Mouse (Mus musculus) neural tube, embryonic 12.5 days (tissue): Measurements from ENCODE around the gene Pdia2. TPM values are rescaled to one million over a fixed set of nuclear protein-coding genes. Genes with fewer than 3 reads are reported as not detected.

Source experiments
- polyA plus RNA-seq: library from polyadenylated mRNA; unstranded; fragments of >200 nt; fragmentation: Nextera tagmentation; extraction: Ambion mirVana; gene quantifications from 2 replicates; pipeline ENCODE4 v1.2.1, GENCODE M21; 2016

The Pdia2 gene
- polyA plus RNA-seq, 1 experiment from 2014 or later: 0.60 TPM

Other genes starting within 250 kb of the Pdia2 start
- gene A930017K11Rik, start 246.5 kb downstream of the Pdia2 start, polyA plus RNA-seq: 0.08 TPM in 2 replicates
- gene Capn15, start 213.3 kb downstream of the Pdia2 start, polyA plus RNA-seq: 28.2 and 31.5 TPM in 2 replicates
- 33.8 and 36.7 TPM in 2 replicates for gene Rab11fip3, start 129.5 kb downstream of the Pdia2 start, polyA plus RNA-seq
- 28.6 and 30.1 TPM in 2 replicates for gene Decr2, start 108.8 kb downstream of the Pdia2 start, polyA plus RNA-seq
- 50.8 and 54.4 TPM in 2 replicates for gene Nme4, start 103.5 kb downstream of the Pdia2 start, polyA plus RNA-seq
- gene Tmem8, start 85.8 kb downstream of the Pdia2 start, polyA plus RNA-seq: 2.3 and 2.4 TPM in 2 replicates
- 190 and 200 TPM in 2 replicates for gene Mrpl28, start 75.6 kb downstream of the Pdia2 start, polyA plus RNA-seq
- 22.6 and 23.4 TPM in 2 replicates for gene Axin1, start 60.4 kb downstream of the Pdia2 start, polyA plus RNA-seq
- 6.0 and 6.3 TPM in 2 replicates for gene Rgs11, start 3.9 kb upstream of the Pdia2 start, polyA plus RNA-seq
- gene Arhgdig, start 8.7 kb upstream of the Pdia2 start, polyA plus RNA-seq: 37.6 and 45.2 TPM in 2 replicates
- gene Fam234a, start 45.2 kb upstream of the Pdia2 start, polyA plus RNA-seq: 28.6 and 29.9 TPM in 2 replicates
- 141 and 146 TPM in 2 replicates for gene Luc7l, start 53.8 kb upstream of the Pdia2 start, polyA plus RNA-seq
- 0.50 and 0.58 TPM in 2 replicates for gene Neurl1b, start 215.7 kb upstream of the Pdia2 start, polyA plus RNA-seq